Mouse (Mus musculus) CD4-positive, CD25-positive, alpha-beta regulatory T cell, adult 2 months (primary cell): ENCODE measurements around the gene Ptpn21.

Experiments used
- DNase-seq: peaks from one replicate; pipeline ENCODE4 v3.0.0-alpha.2; 2012; ENCODE audit warnings: low read depth, low spot score

Ptpn21 gene

DNA sequence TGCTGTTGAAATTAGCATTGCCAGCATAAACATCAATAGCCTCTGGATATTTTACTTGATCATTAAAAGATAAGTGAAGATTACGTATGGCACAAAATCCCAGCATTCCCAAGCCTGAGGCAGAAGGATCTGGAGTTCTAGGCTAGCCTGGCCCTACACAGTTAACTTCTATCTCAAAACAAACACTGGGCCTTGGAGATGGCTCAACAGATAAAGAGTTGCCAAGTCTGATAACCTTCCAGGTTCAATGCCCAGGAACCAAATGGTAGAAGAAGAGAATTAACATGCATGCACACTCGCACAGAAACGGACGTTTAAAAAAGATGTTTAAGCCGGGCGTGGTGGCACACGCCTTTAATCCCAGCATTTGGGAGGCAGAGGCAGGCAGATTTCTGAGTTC, 13.0 kb downstream of the Ptpn21 start:
- no peak for DNase-seq

DNA sequence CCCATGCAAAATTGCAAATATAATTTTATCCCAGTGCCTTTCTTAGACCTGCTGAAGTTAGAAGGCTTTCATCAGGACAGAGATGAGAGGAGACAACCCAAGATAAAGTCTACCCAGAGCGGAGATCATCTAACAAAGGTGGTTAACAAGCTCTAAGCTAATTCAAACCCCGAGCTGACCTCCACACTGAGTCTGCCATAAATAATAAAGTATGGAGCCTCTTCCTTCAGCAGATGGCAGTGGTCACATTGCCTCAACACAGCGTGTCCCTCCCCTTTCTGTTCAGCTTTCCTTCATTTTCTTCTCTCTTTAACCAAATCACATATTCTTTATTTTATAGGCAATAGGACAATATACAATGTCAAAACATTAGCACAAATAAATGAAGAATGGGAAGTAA, 16.2 kb downstream of the Ptpn21 start:
- DNase-seq, result no peak

DNA sequence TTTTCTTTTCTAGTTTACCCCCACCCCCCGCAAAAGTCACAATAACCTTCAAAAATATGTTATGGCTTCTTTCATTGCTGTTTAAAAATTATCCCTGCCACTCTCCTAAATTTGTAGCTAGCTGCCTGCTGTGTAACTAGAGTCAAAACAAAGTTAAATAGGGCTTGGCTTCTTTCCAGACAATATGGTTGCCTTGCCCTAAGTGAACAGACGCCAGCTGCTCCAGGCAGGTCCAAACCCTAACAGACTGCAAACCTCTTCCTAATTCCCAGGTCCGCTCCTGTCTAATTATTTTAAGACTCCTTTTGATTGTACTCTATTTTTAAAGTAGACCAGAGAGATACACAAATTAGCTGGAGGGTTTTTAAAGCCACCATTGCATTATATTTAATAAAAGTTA, 16.6 kb downstream of the Ptpn21 start:
- DNase-seq, result no peak

DNA sequence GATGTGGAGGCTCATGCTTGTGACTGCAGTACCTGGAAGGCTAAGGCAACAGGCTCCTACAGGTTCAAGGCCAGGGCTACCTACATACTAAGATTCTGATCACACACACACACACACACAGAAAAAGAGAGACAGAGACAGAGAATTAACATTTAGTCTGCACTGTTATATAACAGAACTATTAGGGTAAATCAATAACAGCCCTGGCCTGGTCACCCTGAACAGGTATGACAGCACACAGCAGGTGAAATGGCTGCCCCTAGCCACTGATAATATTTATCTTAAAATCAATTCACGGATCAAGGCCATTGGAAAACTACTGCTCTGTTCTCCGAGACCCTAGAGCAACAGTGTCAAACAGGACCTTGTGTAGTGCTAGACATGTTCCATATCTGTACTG, 21.1 kb downstream of the Ptpn21 start:
- DNase-seq, result no peak

DNA sequence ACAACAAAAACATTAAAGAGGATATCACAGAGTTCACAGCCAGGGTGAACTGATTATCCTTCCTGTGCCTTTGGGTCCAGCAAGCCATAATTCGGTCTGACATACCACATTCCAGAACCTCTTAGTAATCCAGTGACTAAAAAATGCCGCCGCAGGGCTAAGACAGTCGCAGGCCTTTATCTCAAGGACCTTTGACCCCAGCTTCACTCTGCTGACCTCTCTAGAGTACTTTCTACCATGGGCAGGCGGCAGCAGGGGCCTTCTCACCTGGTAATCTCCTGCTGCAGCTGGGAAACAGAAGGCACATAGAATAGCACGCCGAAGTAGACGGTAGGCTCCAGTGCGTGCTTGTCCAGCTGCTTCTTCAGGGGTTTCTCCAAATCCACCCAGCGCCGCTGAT, 22.4 kb downstream of the Ptpn21 start:
- DNase-seq, result no peak

DNA sequence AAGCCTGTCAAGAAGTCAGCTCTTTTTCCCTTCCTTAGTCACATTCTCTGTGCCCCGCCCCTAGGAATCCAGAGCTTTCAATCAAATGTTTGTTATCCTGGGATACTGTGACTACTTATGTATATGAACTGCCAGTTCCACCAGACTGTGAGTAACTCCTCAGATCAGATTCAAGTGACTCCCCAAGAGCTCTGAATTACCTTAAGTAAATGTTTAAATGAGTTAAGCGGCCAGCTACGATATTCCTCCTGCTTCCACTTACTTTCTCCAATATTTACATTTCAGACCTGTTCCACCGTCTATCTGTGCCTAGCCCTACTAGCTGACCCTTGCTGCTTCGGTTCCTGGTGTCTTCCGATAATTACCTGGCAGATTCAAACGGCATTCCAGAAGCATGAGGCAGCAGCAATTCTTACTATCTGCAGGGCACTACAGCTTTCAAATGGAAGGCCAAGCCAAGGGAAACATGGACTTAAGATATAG, 23.5 kb downstream of the Ptpn21 start:
- DNase-seq, result no peak

DNA sequence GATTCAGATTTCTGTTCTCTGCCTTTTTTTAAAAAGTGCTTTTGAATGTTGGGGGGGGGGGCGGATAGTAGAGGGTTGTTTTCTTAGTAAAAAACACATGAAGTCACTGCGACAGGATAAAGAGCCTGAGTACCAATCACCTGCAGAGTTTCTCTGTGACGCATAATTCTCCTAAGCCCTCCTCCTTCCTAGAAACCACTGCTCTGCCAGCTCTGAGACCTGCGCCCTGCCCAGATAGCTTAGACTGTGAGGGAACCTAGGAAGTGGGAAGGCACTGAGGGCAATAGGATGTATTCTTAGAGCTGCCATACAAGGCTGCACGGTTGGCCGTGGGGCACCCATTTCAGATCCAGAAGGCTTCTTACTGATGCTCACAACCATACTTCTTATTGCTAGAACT, 24.4 kb downstream of the Ptpn21 start:
- DNase-seq, result no peak

DNA sequence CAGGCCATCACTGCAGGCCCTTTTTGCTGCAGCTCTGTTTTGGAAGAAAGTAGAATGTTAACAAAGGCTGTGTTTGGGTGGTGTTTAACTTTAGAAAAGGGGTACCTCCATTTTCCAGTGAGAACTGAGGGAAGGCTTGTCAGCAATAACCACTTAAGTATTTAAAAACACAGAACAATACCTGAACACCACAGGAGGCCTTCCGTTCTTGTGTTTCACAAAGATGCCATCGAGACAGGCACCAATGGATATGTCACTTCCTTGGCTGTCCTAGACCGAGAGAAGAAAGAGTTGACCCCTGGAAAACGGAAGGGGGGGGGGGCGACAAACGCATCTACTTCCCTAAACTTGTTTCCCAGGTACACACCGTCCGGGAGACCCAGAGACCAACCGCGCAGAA, 33.2 kb downstream of the Ptpn21 start:
- no peak for DNase-seq

DNA sequence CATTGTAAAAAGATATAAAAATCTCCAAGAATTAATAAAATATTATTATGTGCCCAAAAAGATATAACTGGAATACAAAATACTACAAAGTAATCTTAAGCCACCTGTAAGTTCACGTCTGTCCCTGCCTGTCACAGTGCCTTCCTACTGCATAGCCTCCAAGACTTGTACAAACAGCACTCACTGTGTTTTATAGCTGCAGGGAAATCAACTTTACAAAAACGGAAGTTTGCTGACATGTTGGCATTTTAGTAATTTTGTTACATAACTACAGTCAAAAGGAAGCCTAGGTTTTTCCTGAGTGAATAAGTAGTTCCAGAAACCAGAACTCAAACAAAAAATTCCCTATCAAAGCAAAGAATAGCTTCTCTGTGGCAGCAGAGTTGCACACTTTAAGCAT, 33.7 kb downstream of the Ptpn21 start:
- no peak for DNase-seq

DNA sequence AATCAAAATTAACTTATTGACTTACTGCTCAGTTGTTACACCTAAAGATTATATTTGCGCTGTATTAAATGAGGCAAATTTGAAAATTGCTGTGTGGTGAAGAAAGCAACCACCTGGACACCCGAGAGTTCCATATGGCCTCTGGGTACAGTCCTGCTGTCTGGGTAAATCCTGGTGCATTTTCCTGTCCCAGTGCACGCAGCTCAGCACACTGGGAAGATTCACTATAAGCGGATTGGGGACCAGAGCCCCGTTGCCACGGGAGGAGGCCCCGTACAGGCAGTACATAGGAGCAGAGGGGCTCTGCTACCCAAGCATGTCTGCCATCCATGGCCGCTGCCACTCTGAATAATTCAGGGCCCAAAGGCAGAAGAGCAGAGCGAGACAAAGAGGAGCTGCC, 35.6 kb downstream of the Ptpn21 start:
- DNase-seq, result no peak

DNA sequence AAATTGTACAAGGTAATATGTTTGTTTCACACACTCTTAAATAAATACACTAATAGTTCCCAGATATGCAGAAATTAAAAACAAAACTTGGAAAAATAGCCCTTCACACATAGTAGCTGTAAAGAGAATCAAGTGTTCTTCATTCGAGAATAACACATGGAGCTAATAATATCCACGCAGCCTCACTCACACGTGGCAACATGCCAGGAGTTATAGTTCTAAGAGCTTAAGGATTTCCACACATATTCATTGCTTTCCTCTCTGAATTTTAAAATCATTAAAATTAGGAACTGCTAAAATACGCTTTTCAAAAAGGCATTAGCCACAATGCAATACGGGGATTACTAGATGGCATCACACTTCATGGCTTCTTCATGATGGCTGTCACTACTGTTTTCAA, 40.0 kb downstream of the Ptpn21 start:
- no peak for DNase-seq

DNA sequence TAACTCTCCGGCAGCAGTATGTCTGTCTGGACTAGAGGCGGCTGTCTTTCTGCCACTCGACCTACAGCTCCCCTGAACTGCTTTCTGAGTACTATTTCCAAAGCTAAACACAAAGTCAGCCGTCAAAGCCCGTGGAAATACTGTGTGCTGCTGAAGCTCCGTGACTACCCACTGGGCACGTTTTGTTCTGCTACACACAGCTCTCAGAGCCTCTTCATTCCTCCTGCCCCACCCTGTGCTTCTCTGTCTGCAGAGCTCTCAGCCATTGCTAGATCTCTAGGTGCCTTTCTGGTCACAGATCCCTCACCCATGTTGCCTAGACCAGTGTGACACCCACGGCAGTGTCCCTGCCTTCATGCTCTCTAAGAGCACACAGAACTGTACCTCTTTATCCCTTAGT, 47.0 kb downstream of the Ptpn21 start:
- no peak for DNase-seq

DNA sequence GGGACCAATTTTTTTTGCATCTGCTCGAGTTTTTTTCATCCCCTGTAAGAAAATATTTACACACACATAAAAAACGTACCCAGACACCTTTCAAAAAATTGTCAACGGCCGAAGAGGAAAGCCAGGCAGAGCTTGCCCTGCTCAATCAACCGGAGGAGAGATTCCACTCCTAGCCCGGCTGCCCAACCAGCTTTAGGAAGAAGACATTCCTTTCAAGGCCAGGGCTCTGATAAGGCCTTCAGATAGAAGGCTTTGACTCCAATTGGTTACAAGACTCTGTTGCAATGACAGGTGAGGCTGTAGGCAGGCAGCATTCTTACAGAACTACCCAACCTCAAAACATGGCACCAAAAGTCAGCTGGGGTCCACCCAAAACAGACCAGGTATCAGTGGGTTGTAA, 53.6 kb downstream of the Ptpn21 start:
- DNase-seq, result no peak

DNA sequence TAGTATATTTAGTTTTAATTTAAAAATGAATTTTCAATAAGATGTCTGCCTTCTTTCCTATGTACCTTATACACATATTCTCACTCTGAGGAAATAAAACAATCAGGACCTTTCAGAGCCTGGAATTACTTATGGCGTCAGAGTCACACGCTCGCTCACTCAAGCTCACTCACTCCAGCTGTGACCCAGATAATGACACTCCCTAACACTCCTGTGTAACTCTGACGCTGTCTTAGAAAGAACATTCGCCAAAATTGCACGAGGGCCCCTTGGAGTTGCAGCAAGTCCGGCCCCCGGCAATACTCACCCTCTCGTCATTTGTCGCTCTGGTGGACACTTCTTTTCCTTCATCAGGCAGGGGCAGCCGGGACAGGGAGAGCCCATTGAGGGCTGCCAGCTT, 54.0 kb downstream of the Ptpn21 start:
- no peak for DNase-seq

DNA sequence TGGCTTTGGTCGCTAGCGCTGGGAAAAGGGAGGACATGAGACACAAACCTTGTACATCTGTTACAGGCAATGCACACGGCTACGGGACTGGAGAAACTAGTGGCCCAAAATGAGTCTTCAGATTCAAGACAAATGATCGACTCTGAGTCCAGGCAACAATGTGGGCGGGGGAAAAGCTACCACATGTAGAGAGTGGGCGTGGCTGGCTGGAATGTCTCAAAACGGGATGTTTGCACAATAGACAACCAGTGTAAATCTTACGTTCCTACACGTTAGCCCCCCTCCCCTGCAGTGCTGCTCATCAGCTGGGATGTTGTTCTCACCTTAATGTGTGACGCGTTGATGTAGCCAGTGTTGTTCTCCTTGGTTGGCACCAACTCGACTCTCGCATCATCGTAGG, 55.0 kb downstream of the Ptpn21 start:
- DNase-seq, result no peak

DNA sequence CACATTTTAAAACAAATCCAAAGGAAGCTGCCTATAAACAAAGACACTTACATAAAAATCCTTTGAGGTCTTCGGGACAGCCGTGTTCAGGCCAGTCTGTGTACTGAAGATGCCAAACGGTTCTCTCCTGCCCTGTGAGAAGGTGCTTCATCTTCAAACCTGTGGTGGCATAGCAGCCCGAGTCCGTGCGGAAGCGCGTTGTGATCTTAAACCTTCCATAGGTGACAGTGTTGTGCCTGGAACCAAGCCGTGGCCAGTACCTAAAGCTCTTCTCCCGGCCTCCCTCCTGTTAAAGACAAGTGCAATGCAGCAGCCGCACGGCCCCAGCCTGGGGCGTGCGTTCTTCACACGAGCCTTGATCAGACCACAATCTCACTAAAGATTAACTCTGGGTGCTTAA, 57.3 kb downstream of the Ptpn21 start:
- no peak for DNase-seq

DNA sequence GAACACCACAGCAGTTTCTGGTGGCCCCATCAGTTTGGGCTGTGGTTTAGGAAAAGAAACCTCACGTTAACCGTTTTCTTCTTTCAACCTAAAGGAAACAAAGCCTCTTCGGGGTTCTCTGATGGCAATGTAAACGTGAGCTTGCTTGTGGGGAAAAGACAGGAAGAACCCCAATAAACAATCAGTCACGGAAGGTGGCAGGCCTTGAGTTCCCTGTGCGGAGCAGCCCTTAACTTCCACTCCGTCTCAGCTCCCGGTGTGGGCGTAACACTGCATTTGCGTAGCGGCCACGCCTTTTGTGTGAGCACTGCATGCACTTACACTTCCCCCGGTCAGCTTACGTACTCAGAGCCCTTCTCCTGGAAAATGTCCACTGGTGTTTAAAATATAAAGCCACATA, 59.9 kb downstream of the Ptpn21 start:
- peak; percentile 45 for DNase-seq

DNA sequence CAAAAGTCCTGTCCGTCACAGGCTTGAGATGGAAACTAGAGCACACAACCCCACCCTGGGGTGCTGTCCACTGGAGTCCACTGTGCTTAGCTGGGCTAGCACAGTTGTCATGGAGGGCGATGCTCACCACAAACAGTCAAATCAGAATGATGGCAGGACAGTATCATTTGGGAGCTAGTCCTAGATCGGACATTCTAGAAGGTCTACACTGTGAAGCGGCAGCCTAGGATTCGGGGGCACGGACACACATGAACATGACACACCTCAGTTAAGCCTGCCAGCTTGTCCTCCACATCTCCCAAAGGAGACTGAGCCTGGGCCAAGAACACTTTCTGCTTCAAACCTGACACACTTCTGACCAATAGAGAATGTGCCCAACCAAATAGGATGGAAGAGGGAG, 60.3 kb downstream of the Ptpn21 start:
- DNase-seq, result no peak

DNA sequence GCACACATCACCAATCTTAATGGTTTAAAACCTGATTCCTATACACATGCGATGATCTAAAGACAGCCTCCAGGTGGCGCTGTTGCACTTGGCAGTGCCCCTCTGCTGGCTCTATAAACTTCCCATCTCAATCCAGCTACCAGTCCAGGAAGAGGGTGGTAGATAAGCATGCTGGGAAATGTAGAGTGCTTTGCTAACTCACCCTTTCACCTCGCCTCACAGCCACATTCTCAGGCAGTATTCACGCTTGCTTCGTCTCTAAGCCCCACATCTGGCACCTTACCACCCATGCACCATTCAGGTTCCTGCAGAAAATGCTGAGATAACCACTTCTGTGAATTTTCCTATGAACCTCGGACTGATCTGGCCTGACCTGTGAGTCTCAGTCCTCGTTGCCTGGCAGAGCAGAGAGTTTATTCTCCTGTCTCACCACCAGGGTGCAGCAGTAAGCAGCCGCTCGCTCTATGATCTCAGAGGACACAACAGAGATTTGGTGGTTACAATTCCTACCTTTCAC, 62.5 kb downstream of the Ptpn21 start:
- DNase-seq, result peak; percentile 81

DNA sequence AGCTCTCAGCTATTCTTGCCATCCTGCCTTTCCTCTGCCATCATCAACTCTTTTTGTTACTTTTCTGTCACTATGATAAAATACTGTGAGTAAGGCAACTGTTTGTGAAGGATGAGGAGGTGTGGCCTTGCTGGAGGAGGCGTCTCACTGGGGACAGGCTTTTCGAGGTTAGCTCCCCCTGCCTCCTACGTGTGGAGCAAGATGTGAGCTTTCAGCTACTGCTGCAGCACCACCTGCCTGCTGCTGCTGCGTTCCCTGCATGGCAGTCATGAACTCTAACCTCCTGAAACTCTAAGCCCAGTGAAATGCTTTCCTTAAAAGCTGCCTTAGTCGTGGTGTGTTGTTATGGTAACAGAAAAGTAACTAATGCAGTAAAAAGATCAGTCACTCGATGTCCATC, 63.3 kb downstream of the Ptpn21 start:
- DNase-seq, result no peak

DNA sequence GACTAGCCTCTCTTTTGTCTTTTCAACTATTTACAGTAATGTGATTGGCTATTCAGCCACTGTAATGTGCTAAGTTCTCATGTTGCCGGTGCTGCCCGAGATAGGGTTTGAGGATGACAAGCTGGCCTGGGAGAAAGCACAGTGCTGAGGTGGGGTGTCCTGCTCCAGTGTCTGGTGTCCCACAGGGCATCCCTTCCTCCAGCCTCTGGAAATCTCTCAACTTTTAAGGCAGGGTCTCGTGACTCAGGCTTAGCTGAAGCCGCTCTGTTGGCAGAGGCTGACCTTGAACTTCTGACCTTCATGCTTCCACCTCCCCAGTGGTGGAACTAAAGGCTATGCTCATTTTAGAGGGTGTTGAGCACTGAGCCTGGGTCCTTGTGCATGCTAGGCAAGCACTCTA, 66.8 kb downstream of the Ptpn21 start:
- no peak for DNase-seq

DNA sequence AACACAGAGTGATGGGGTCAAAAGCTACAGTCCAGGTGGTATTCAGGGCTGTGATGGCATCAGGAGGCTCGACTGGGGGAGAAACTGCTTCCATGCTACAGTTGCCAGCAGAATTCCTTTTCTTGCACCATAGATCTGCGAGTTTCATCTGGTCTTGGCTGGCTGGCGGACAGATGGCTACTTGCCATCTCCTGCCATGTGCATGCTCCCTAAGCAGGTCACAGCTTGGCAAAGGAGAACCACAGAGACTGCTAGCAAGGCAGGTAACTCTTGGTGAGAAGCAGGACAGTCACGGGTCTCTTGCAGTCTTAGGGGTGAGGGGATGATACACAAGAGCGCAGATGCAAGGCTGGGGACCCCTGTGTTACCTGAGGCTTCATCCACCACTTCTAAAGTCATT, 67.3 kb downstream of the Ptpn21 start:
- no peak for DNase-seq

DNA sequence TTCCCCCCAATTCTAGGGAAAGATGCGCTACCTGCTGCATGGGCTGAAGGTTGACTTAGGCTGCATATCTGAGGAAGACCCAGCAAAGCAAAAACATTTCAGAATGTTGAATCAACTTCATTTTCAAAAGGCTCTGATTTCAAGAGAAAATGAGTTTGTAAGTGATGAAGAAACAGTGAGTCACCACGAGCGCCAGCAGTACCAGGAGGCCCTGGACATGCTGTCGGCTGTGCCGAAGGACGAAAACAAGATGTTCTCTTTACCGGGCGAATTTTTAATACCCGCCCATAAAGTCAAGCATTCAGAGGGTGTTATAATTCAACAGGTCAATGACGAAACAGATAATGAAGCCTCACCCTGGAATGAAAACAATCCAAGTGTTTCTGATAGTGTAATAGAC, 68.1 kb downstream of the Ptpn21 start:
- DNase-seq, result no peak

DNA sequence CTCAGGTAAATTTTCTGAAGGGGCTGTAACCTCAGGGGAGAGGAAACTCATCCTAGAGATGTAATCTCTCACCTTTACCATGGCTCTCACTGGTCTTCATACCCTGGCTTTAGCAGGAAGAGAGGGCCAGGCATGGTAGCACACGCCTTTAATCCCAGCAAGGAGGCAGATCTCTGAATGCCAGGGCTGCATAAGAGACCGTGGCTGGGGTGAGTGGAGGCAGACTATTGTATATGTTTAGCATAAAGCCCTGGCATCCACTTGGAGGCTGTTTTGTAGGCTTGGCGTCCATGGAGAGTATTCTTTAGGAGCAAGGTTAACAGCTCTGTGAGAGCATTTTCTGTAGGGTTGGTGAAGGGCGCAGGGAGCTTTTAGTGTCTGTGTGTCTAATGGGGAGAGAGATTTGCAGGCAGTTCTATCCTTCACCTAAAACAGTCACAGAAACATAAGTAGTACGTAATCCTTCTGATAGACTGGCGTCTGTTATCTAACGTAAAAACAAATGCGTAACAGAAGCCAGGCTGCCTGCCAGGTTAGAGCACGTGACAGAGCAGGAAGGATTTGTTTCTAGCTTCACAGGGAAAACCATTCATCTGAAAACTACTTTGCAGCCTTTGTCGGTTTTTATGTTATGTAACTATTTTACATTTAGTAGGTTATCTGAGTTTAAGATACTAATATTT, 68.9 kb downstream of the Ptpn21 start:
- DNase-seq, result no peak
